Mouse (Mus musculus) limb, embryonic 15.5 days (tissue): Measurements from ENCODE around the gene Mmp25. TPM values are rescaled to one million over a fixed set of nuclear protein-coding genes. Genes with fewer than 3 reads are reported as not detected.

Experiments used
- ATAC-seq: fragments of 200-750 bp; cut with Nextera tagmentation; 2 replicates; pipeline ENCODE4 v1.8.0; 2017; ENCODE audit warnings: low read depth, moderate TSS enrichment; ENCODE audit not compliant: insufficient number of reproducible peaks, low FRiP score, low TSS enrichment
- H3K27ac ChIP-seq: fragments of 300-500 bp; sonication (generic); 2 replicates; pipeline ENCODE4 v1.5.1; 2015; ENCODE audit warnings: moderate library complexity, mild to moderate bottlenecking, inconsistent platforms
- H3K27me3 ChIP-seq: fragments of 300-500 bp; sonication (generic); 2 replicates; pipeline ENCODE4 v1.6.1; 2015; ENCODE audit warnings: inconsistent platforms
- H3K36me3 ChIP-seq: fragments of 300-500 bp; sonication (generic); 2 replicates; pipeline ENCODE4 v1.6.1; 2015; ENCODE audit warnings: inconsistent platforms
- H3K4me1 ChIP-seq: fragments of 300-500 bp; sonication (generic); 2 replicates; pipeline ENCODE4 v1.6.1; 2015; ENCODE audit warnings: inconsistent platforms
- H3K4me2 ChIP-seq: fragments of 300-500 bp; sonication (generic); 2 replicates; pipeline ENCODE4 v1.6.1; 2015; ENCODE audit warnings: mild to moderate bottlenecking, inconsistent platforms
- H3K4me3 ChIP-seq: fragments of 300-500 bp; sonication (generic); 2 replicates; pipeline ENCODE4 v1.5.1; 2015; ENCODE audit warnings: mild to moderate bottlenecking, inconsistent platforms
- H3K9ac ChIP-seq: fragments of 300-500 bp; sonication (generic); 2 replicates; pipeline ENCODE4 v1.6.1; 2015; ENCODE audit warnings: inconsistent platforms
- H3K9me3 ChIP-seq: fragments of 300-500 bp; sonication (generic); 2 replicates; pipeline ENCODE4 v1.6.1; 2016; ENCODE audit warnings: inconsistent platforms
- WGBS: fragments of 180-500 bp; shearing (Covaris S2); methylation state at CpG from one replicate; pipeline ENCODE4 v1.1.7; 2015; 5-methylcytosine and 5-hydroxymethylcytosine counted together
- polyA plus RNA-seq: library from polyadenylated mRNA; unstranded; fragments of >200 nt; fragmentation: Nextera tagmentation; extraction: Ambion mirVana; gene quantifications from 2 replicates; pipeline ENCODE4 v1.2.1, GENCODE M21; 2015

Gene Mmp25
- polyA plus RNA-seq: 0.79 and 0.86 TPM in 2 replicates

GRCm38 (mm10) chr17:23644613-23645495 lies at the start of gene Mmp25:
Gene Mmp25, minus strand, starts transcription at chr17:23645277.
- H3K36me3 ChIP-seq: no peaks in the 10 kb centered on the region
- peak within 1 kb of the TSS; percentile 43 for H3K4me3 ChIP-seq
- peak within 1 kb of the TSS; percentile 26; the same call in 1 of the 2 replicates for H3K9ac ChIP-seq
- peaks cover 23% of the 10 kb centered on the region for H3K27me3 ChIP-seq
- H3K9me3 ChIP-seq: no peaks in the 10 kb centered on the region
- peaks cover 12% of the 10 kb centered on the region for H3K4me1 ChIP-seq
- 1% methylated on average over 58 of the region's 58 CpGs for WGBS
- H3K27ac ChIP-seq: no peak within 1 kb of the TSS
- H3K4me2 ChIP-seq: peak within 1 kb of the TSS; percentile 83
- 0 out of 2 replicates have a peak, but pooled peaks have one; percentile 16 for ATAC-seq

- Histone ChIP-seq H3K27me3 (peaks cover 18% of the 10 kb centered on the region), H3K9ac (no peak overlapping the region), H3K36me3 (no peaks in the 10 kb centered on the region), H3K27ac (no peak overlapping the region), H3K9me3 (no peaks in the 10 kb centered on the region), H3K4me2 (no peak overlapping the region), H3K4me3 (no peak overlapping the region), H3K4me1 (peaks cover 4% of the 10 kb centered on the region)
- 40% methylated on average over 1 of the region's 1 CpGs for WGBS
- ATAC-seq: no peak
Measured at GRCm38 (mm10) chr17:23694491-23694890, 49.4 kb upstream of the Mmp25 start.

- H3K4me2 ChIP-seq: peak within 1 kb of the TSS; percentile 31
- peak; percentile 50; the same call in 1 of the 2 replicates for ATAC-seq
- no peak within 1 kb of the TSS for H3K9ac ChIP-seq
- peak within 1 kb of the TSS; percentile 19 for H3K4me3 ChIP-seq
- H3K27me3 ChIP-seq: peaks cover 42% of the 10 kb centered on the region
- no peaks in the 10 kb centered on the region for H3K36me3 ChIP-seq
- WGBS: 16% methylated on average over 15 of the region's 15 CpGs
- no peak within 1 kb of the TSS for H3K27ac ChIP-seq
- no peaks in the 10 kb centered on the region for H3K9me3 ChIP-seq
- H3K4me1 ChIP-seq: peaks cover 25% of the 10 kb centered on the region
Measured at GRCm38 (mm10) chr17:23683856-23684672, 39.0 kb upstream of the Mmp25 start, which contains the start of gene Cldn9. Gene Cldn9, minus strand, starts transcription at chr17:23684026.

GRCm38 (mm10) chr17:23683226-23683625 lies 38.1 kb upstream of the Mmp25 start:
- Histone ChIP-seq H3K4me2 (peak overlapping the region; percentile 31), H3K27me3 (peaks cover 49% of the 10 kb centered on the region), H3K4me1 (peaks cover 29% of the 10 kb centered on the region), H3K27ac (no peak overlapping the region), H3K36me3 (no peaks in the 10 kb centered on the region), H3K4me3 (peak overlapping the region; percentile 19), H3K9ac (no peak overlapping the region), H3K9me3 (no peaks in the 10 kb centered on the region)
- whole genome bisulfite sequencing: 23% methylated on average over 15 of the region's 15 CpGs
- ATAC-seq: no peak

- no peak overlapping the region for H3K9ac ChIP-seq
Measured at GRCm38 (mm10) chr17:23682530-23682929, 37.5 kb upstream of the Mmp25 start.

GRCm38 (mm10) chr17:23682092-23682491 lies 37.0 kb upstream of the Mmp25 start:
- no peak for ATAC-seq
- Histone ChIP-seq H3K4me2 (no peak overlapping the region), H3K9me3 (no peaks in the 10 kb centered on the region), H3K4me1 (peaks cover 35% of the 10 kb centered on the region), H3K36me3 (no peaks in the 10 kb centered on the region), H3K4me3 (no peak overlapping the region), H3K27me3 (peaks cover 49% of the 10 kb centered on the region), H3K27ac (no peak overlapping the region), H3K9ac (no peak overlapping the region)
- 51% methylated on average over 4 of the region's 4 CpGs for WGBS

More at GRCm38 (mm10) chr17:23682530-23682929, 37.5 kb upstream of the Mmp25 start:
- H3K36me3 ChIP-seq: no peaks in the 10 kb centered on the region
- no peak overlapping the region for H3K4me3 ChIP-seq
- H3K4me2 ChIP-seq: no peak overlapping the region
- 71% methylated on average over 3 of the region's 3 CpGs for WGBS
- ATAC-seq: no peak
- no peaks in the 10 kb centered on the region for H3K9me3 ChIP-seq
- H3K4me1 ChIP-seq: peaks cover 32% of the 10 kb centered on the region
- peaks cover 49% of the 10 kb centered on the region for H3K27me3 ChIP-seq
- no peak overlapping the region for H3K27ac ChIP-seq

- WGBS: 69% methylated on average over 10 of the region's 10 CpGs
- no peak overlapping the region for H3K4me3 ChIP-seq
- H3K9ac ChIP-seq: no peak overlapping the region
Measured at GRCm38 (mm10) chr17:23681086-23681485, 36.0 kb upstream of the Mmp25 start.

GRCm38 (mm10) chr17:23680336-23680735 lies 35.3 kb upstream of the Mmp25 start:
- H3K4me3 ChIP-seq: no peak overlapping the region
- no peak overlapping the region for H3K9ac ChIP-seq
- no peak overlapping the region for H3K27ac ChIP-seq
- 71% methylated on average over 9 of the region's 9 CpGs for WGBS
- peaks cover 49% of the 10 kb centered on the region for H3K27me3 ChIP-seq
- peaks cover 50% of the 10 kb centered on the region for H3K4me1 ChIP-seq
- no peak overlapping the region for H3K4me2 ChIP-seq
- H3K36me3 ChIP-seq: no peaks in the 10 kb centered on the region
- no peak for ATAC-seq
- H3K9me3 ChIP-seq: no peaks in the 10 kb centered on the region

More at GRCm38 (mm10) chr17:23681086-23681485, 36.0 kb upstream of the Mmp25 start:
- H3K27ac ChIP-seq: no peak overlapping the region
- H3K4me1 ChIP-seq: peaks cover 43% of the 10 kb centered on the region
- H3K4me2 ChIP-seq: no peak overlapping the region
- no peak for ATAC-seq
- H3K9me3 ChIP-seq: no peaks in the 10 kb centered on the region
- H3K36me3 ChIP-seq: no peaks in the 10 kb centered on the region
- peaks cover 49% of the 10 kb centered on the region for H3K27me3 ChIP-seq

GRCm38 (mm10) chr17:23679127-23679835 lies 34.2 kb upstream of the Mmp25 start, which contains the start of gene Cldn6:
Gene Cldn6, plus strand, starts transcription at chr17:23679249.
- no peak within 1 kb of the TSS for H3K27ac ChIP-seq
- ATAC-seq: no peak
- H3K9ac ChIP-seq: no peak within 1 kb of the TSS

GRCm38 (mm10) chr17:23677236-23677679 lies 32.2 kb upstream of the Mmp25 start, which contains the start of gene Tnfrsf12a:
Gene Tnfrsf12a, minus strand, starts transcription at chr17:23677468.
- peaks cover 54% of the 10 kb centered on the region for H3K4me1 ChIP-seq
- ATAC-seq: peak; percentile 41; the same call in 1 of the 2 replicates
- under 1% methylated on average over 34 of the region's 34 CpGs for WGBS
- no peaks in the 10 kb centered on the region for H3K36me3 ChIP-seq
- peak within 1 kb of the TSS; percentile 46 for H3K9ac ChIP-seq
- peaks cover 37% of the 10 kb centered on the region for H3K27me3 ChIP-seq
- peak within 1 kb of the TSS; percentile 64 for H3K4me3 ChIP-seq
- no peaks in the 10 kb centered on the region for H3K9me3 ChIP-seq
- peak within 1 kb of the TSS; percentile 95 for H3K4me2 ChIP-seq
- H3K27ac ChIP-seq: peak within 1 kb of the TSS; percentile 79

More at GRCm38 (mm10) chr17:23679127-23679835, 34.2 kb upstream of the Mmp25 start, which contains the start of gene Cldn6:
- H3K4me2 ChIP-seq: peak within 1 kb of the TSS; percentile 34
- H3K4me3 ChIP-seq: peak within 1 kb of the TSS; percentile 24
- peaks cover 49% of the 10 kb centered on the region for H3K27me3 ChIP-seq
- no peaks in the 10 kb centered on the region for H3K36me3 ChIP-seq
- no peaks in the 10 kb centered on the region for H3K9me3 ChIP-seq
- H3K4me1 ChIP-seq: peaks cover 56% of the 10 kb centered on the region
- WGBS: 2% methylated on average over 37 of the region's 38 CpGs
